Mouse (Mus musculus) mouse trophoblast stem cell (cell line): Measurements from ENCODE around the gene Sox5.

ENCODE experiments used
- in situ Hi-C, 2 experiments: fragments of 300-500 bp; cut with MseI, MboI; formaldehyde crosslinking; loops; 2 replicates in 1 of 2; 3 replicates in 1 of 2; pipeline ENCODE4 v1.15.1; 2025

The Sox5 gene

DNA sequence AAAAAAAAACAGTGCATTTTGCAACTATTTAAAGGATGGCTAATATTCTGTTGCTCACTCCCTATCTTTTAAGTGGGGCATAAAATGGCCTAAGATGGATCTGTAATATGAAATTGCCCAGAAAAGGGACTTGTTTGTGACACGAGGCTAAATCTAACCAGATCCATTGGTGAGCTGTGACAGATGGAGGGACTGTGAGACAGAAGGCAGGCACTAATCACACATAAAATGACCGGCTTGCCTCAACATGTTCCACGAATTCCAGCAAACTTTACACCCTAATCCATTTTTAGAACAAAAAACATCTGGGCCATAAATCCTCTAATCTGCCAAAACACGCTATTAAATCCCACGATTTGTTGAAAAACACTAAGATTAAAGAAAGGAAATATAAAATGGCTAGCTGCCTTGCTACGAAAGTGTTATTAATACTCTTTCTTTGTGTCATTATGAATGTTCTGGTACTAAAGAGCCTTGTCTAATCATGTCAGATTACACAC, 919.1 kb downstream of the Sox5 start:
- in situ Hi-C loops, result no loop called here

DNA sequence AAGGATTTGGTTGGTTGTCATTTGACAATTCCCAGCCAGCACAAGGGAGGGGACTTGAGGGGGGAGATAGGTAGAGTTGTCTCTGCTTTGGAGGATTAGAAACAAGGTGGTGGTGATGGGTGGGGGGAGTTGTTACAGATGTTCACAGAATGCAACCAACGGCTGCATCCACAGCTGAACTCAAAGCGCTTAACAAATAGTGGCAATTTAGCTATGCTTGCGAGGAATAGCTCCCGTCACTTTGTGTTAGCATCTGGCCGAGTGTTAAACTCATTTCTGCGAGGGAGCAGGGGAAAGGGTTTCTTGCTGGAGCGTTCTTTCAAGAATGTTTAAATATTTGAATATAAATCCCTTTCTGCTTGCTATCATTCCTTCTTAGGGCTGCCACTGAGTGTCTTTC, 921.7 kb downstream of the Sox5 start:
- in situ Hi-C loops, result no loop called here

DNA sequence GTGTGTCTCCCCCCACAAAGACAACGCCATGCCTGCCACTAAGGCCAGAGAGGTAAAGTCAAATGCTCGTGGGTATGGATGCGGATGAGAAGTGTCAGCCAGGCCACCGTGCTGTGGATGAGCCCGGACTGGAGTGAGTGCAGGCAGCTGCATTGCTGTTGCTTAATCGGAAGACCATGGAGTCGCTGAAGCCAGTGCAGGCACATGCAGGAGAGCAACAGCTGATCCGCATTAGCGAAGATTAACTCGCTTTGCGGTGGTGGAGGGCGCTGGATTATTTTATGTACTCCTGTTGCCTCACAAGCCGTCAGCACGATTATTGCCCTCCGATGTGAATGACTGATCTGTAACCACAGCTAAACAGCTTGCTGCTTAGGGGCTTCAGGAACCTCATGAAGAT, 922.2 kb downstream of the Sox5 start:
- in situ Hi-C loops, result no loop called here

DNA sequence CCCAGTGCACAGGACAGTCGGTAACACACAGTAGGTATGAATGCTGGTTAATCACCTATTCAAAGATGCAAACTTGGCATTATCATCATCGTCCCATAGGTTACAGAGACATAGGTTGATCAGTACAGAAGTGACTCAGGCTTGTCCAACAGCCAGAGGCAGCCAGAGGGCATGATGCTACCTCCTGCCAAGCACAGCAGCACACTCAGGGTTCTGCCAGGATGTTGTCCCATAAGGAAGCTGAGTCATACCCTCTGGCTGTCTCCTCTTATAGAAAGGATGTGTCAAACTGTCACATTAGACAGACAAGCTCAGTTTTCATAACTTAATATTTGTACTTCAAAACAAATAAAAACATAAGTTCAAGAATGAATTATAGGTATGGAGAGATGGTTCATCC, 923.2 kb downstream of the Sox5 start:
- in situ Hi-C loops, result no loop called here

DNA sequence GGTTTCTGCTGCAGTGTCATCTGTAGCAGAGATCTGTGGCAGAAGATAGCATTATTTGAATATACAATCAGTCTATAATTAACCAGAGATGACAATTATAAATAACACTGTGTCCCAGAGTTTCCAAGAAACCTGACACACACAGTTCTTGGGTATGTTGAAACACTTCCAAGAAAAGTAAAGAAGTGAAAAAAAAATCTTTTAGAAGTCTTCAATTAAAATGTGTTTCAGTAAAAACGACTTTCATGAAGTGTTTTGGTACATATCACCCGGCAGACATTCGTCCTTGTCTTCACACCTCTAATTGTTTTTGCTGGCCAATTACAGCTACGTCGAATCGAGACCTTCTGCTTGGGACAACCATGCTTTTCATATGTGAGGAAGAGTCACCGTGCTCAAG, 924.4 kb downstream of the Sox5 start:
- in situ Hi-C loops, result no loop called here

DNA sequence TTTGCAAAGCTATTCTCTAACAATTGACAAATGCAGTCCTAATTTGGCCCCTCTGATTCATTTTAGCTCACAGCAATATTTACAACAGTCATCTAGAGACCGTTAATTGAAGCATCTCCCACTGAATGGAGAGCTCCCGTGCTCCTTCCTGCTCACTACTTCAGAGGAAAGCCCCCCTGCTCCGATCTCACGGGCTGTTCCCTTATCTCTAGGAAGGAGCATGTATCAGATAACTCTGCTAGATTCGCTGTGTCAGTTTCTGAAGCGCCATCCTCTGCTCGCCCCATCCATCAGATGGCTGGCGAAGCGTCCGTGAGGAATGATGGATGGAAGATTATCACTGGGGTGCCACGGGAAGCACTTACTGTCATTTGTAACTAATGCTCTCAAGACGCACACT, 926.4 kb downstream of the Sox5 start:
- in situ Hi-C loops, result no loop called here

DNA sequence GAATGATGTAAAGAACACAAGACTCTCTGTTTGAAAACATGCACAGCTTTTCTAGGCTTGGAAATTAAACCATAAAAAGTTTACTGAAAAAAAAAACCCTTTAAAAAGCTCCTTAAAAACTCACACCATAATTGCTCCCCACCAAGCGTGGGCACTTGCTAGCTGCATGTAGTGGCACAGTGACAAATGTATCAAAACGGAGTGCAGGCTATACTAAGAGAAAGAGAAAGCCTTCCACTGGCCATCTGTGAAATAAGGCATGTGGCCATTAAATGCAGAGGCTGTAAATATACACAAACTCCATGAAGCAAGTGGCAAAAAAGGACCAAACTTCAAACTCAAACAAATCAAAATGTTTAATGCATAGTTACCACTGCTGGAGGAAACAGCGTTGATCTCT, 927.7 kb downstream of the Sox5 start:
- in situ Hi-C loops, result no loop called here

DNA sequence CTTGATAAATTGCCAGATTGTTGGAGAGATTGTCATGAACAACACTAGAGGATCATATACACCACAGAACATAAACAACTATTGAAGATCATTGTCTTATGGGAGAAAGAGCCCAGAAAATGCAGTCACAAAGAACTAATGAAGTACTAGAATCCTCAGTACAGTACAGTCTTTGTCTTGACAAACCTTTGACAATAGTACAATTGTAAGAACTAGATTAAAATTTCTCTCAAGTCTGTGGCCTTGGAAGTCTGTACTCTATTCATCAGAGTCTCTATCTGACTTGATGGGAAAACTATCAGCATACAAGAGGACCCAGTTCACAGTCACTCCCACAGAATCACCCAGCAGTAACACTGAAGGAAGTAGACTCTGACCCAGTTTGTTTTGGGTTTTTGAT, 936.0 kb downstream of the Sox5 start:
- in situ Hi-C loops, result no loop called here

DNA sequence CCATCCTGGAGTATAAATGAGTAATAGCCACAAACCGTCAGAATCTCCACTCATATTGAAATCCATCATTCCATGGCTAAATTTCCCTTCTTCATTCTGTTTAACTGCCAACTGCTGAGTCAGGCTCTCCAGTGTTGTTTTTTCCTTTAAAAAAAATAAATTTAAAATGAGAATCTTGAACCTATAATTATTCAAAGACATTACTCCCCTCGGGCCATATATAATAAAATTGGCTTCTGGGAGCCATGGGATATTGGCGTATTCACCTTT, 937.1 kb downstream of the Sox5 start:
- in situ Hi-C loops, result no loop called here

DNA sequence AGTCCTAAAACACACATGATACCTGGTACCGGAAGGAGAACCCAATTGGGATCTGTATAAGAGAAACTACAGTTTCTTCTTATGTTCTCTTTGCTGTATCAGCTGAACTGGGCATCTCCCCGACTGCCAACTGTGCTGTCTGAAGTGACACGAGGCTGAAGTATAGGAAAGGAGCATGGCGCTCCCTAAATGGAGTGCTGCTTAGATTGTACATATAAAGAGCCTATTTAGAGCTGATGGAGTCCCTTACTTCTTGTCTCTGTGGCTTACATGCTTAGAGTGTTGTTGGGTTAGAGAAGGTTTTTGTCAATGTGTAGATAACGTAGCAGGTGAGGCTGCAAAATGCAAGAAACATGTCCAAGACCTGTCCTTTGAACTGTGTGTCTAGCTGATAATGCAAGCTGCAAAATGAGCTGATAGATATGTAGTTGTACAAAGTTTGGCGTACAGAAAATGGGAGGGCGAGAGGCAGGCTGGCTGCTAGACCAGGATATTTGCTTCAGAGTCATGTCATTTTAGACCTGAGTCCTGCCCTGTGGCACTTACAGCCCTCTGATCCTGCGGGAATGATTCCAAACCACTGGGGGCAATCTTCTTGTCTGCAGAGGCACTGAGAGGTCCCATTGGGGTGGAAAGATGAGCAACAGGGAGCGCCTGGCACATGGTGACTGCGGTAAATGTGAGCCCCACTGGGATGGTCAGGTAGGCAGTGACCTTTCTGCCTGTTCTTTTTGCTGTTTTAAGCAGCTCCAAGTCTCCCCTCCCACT, 937.7 kb downstream of the Sox5 start:
- in situ Hi-C loops, result no loop called here

DNA sequence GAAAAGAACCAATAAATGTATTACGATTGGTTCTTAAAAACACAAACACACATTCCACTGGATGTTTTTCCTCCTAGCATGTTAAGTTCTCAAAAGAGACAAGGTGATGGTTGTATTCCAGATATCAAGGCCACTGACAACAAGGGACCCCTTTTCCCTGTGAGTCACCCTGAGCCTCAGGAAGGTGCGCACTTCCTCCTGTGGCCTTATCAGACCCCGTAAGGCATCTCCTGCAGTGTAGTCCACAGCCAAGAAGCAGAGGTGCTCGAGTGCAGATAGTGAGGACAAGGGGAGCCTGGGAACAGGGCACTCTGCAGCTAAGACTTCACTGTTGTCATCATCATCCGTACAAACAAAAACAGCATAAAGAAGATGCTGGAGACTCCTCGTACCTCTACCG, 939.8 kb downstream of the Sox5 start:
- in situ Hi-C loops, result no loop called here

DNA sequence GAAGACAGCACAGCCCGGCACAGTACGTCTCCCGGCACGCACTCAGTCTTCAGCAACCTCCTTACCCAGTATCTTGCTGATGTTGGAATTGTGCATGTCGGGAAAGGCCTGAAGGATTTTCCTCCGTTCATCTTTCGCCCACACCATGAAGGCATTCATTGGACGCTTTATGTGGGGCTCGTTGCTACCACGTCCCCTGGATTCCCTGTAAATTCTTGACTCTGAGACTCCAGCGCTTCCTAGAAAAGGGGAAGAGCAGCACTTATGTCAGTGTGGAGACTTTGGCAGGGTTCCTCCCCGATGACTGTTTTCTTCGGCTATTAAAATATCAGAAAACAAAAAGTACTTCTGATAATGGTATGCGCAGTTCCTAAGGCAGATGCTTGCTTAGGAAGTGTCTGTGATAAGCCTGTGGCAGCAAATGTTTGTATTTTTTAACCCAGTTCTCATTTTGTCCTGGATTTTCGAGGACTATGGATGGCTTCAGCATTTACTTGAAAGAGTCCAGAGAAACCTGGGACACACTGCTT, 940.6 kb downstream of the Sox5 start:
- in situ Hi-C loops, result no loop called here

DNA sequence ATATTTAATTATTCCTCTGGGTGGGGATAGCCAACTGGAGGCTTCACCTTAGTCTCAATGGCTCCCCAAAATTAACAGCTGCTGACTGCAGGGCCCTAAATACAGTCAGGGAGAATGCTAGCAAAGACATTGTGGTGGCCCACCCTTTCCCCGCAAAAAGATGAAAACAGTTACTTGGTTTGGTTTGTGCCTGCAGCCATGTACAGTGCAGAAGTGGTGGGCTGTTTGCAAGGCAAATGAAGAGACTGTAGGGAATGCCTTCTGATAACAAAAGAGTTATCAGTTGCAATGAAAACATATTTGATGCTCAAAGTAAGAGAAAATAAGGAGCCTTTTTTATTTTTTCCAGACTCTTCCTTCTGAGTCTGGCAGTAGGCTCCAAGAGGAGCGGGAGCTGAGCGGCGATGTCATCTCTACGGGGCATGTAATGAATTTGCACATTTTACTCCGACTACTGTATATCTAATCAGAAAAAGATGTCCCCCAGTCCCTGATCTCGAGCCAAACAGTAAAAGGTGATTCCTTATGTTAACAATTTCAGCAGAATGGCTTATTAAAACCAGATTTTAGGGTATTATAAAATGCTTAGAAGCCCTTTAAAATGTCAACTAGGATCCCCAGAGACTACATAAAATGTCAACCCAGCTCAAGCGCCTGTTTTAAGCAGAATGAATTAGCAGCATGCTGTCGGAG, 943.2 kb downstream of the Sox5 start:
- in situ Hi-C loops, result no loop called here

DNA sequence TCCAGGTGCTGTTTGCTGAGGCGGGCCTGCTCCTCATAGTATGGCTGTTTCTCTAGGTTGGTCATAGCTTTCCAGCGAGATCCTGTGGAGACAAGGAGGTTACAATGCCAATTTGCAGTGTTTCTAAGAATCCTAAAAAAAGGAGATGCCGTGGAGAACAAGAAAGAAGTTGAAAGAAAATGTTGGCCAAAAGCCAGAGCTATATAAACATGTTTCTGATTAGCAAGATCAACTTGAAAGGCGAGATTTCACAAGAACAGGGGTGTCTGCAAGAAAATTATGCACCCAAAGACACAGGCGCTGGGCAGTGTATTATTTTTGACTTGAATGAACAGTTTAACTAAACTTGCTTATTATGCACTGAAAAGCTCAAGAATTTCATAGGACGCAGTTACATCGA, 946.4 kb downstream of the Sox5 start:
- in situ Hi-C loops, result no loop called here

DNA sequence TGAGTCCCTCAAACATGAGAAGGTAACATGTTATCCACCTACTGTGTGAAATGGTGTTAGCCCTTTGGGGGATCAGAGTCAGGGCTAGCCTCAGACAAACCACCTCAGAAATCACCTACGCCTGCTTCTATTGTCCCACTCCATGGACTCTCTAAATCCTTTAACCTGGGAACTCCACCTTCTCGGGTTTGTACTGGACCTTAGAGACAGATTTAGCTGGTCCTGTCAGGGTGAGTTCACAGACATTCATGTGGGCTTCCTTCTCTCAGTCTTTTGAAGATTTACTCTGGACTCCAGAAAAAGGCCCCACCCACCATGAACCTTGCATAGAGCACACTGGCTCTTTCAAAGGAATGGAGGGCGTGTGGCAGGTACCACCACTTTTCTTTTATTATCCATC, 947.8 kb downstream of the Sox5 start:
- in situ Hi-C loops, result no loop called here

DNA sequence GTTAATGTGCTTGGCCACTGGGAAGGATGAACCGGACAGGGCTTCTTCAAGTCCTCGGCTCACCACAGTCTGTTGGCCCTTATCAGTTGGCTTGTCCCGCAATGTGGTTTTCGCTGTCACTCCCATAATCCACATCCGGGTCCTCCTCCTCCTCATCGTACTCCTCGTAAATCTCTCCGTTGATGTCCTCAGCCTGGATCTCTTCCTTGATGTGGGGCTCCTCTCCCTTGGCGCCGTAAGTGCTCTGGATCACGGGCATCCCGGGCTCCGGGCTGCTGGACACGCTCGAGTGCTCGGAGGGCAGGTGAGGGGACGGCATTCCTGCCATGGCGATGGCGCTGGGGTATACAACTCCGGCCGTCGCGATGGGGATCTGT, 948.6 kb downstream of the Sox5 start:
- in situ Hi-C loops, result no loop called here

DNA sequence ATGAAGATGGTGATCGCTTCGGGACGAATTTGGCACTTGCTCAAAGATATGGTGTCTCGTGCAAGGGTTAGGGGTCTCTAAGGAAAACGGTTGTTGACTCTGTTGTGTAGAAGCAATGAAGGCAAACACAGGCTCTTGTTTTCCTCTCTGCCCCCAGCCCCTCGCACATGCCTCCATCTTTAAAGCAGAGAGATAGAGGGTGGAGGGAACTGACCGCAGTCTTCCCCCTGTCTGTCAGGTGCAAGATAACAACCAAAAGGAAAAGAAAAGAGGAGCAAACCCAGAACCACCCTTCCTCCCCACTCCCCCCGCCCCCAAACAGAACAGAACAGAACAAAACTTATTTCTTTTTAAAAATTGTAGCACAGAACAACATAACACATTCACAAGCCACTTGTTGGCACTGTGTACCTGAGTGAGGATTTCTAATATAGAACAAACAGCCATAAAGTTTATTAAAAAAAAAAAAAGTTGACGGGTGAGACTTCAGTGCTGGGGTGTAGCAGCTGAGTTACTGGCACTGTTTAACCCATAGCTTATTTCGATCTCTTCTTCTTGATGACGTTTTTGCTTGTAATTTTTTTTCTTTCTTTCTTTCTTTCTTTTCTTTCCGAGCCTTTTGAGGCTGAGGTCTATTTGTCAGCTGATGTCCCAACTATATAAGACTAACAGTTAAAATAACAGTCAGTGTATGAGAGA, 949.1 kb downstream of the Sox5 start:
- in situ Hi-C loops, result no loop called here

DNA sequence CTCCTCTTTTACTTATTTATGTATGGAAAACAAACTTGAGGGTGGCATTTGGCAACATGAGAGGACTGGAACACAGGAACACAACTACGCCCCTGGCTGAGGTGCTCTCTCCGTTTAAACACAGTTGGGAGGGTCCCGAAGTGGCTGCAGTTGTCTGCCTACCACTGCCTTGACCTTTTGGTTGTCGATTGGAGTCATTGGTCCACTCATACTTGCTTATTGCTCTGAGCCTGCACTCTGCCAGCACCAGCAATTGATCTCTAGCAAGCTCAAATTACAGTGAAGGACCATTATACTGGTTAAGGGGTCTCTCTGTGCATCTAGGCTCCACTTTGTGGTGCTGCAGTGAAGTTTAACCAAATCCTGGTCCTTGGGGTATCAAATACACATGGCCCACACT, 950.5 kb downstream of the Sox5 start:
- in situ Hi-C loops, result no loop called here

DNA sequence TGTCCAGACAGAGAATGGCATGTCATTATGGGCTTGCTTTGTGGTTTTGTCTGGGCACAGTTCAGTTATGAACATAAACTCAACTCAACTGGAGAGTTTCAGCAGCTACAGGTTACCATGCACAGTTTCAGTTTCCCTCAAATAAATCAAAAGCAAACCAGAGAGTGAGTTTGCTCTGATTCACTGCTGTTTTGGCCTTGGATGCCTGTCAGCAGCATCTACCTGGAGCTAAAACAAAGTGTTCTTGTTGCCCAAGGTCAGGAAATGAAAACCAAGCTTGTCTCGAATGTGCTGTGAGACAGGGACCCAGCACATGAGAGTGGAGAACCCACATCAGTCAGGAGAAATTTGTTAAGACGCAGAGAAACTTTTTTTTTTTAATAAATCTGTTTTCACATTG, 951.6 kb downstream of the Sox5 start:
- in situ Hi-C loops, result no loop called here

DNA sequence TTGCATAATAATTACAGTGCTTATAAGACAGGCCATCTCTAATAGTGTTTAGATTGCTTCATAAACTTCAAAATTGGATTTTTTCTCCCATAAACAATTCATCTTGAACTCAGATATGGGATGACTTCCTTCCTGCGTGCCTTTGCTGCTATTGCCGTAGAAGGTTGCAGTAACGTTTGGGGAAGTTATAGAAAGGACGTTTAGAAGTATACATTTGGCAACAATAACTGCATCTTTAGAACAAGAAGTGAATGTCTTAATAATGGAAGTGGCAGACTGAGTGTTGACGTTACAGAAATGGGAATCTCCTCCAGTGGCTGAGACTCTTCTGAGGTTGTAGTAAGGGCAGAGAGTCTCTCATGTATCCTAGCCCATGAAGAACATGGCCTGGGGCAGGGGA, 955.0 kb downstream of the Sox5 start:
- in situ Hi-C loops, result no loop called here

DNA sequence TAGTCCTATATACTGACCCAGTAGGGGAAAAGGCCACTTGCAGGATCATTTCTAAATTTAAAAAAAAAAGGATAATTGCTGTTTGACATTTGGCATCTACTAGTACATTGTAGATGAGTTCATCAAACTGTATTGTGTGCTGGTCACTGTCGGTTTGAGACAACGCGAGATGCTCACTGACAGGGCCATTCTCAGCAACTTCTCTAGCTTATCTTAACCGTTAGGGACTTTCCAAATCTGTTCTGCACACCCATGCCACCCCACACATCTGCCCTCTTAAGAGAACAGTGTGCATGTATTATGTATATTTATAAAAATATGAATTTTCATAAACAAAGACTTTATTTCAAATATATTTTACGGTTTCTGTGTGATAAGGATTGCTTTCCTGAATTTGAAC, 955.8 kb downstream of the Sox5 start:
- in situ Hi-C loops, result no loop called here

DNA sequence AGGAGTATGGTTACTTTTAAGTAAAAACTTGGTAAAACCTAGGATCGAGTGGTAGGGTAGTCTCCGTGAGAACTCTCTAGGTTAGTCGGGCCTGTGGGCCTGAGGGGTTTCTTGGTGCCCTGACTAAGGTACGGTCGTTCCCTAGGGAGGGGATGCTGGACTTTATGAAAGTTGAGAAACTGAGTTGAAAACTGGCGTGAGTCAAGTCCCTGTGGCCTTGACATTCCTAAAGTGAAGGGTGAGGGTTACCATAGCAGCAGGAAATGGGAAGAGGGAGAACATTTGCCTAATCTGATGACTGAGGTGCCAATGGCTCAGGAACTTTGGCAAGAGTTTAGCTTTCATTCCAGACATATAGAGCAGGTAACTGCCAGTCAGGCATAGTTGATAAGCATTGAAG, 956.7 kb downstream of the Sox5 start:
- in situ Hi-C loops, result no loop called here

DNA sequence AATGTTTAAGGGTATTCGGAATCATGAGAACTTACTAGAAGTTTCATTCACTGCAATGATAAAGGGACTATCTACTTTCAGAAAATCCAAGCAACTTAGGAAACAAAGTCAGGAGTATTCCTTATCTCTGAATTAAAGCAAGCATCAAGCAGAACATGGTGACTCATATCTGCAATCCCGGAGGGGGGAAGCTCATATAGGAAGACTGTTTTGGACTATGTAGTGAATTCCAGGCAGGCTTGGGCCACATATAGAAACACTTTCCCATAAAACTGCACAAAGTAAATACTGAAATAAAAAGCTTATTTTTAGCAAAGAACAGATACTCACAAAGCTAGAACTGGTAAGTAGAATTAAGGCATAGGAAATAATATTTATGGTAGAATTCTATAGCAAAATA, 993.3 kb downstream of the Sox5 start:
- in situ Hi-C loops, result no loop called here
